Mouse (Mus musculus) forebrain, embryonic 10.5 days (tissue): ENCODE measurements at regions not wholly inside any gene's neighbourhood (a gene's known extent, or its start where the extent isn't known, plus 50 kb on each side); places are given as distances from the start of the nearest gene placed in this dataset.

Source experiments
- DNase-seq: peaks from one replicate; pipeline ENCODE4 v3.0.0-alpha.2; 2017; ENCODE audit warnings: low spot score; ENCODE audit errors: extremely low spot score
- H3K27ac ChIP-seq: fragments of 300-500 bp; sonication (generic); 2 replicates; pipeline ENCODE4 v1.5.1; 2016; ENCODE audit warnings: mild to moderate bottlenecking
- H3K27me3 ChIP-seq: fragments of 300-500 bp; sonication (generic); 2 replicates; pipeline ENCODE4 v1.6.1; 2016; ENCODE audit warnings: mild to moderate bottlenecking; ENCODE audit not compliant: poor library complexity, severe bottlenecking
- H3K36me3 ChIP-seq: fragments of 300-500 bp; sonication (generic); replicated peaks from 2 replicates; pipeline ENCODE4 v1.6.1; 2016; ENCODE audit warnings: mild to moderate bottlenecking, moderate library complexity
- H3K4me1 ChIP-seq: fragments of 300-500 bp; sonication (generic); 2 replicates; pipeline ENCODE4 v1.6.1; 2016
- H3K4me3 ChIP-seq: fragments of 300-500 bp; sonication (generic); 2 replicates; pipeline ENCODE4 v1.5.1; 2016; ENCODE audit warnings: mild to moderate bottlenecking, moderate library complexity
- H3K9me3 ChIP-seq: fragments of 300-500 bp; sonication (generic); 2 replicates; pipeline ENCODE4 v1.6.1; 2016; ENCODE audit warnings: mild to moderate bottlenecking, moderate library complexity
- WGBS: fragments of 180-500 bp; shearing (Covaris S2); methylation state at CpG from one replicate; pipeline ENCODE4 v1.1.7; 2016; 5-methylcytosine and 5-hydroxymethylcytosine counted together

- H3K4me3 ChIP-seq, result no peak overlapping the region
- no peak for DNase-seq
- H3K36me3 ChIP-seq, result peaks cover 16% of the 10 kb centered on the region
- H3K9me3 ChIP-seq, result no peaks in the 10 kb centered on the region
- H3K4me1 ChIP-seq, result peaks cover 35% of the 10 kb centered on the region
- peak overlapping the region; percentile 36 for H3K27ac ChIP-seq
- 90% methylated on average over 12 of the region's 12 CpGs for WGBS
- no peaks in the 10 kb centered on the region for H3K27me3 ChIP-seq
These were observed 297.0 kb downstream of the Gm11361 start for GRCm38 (mm10) chr13:28554143-28554830.

GRCm38 (mm10) chr13:28552974-28553750, 295.8 kb downstream of the Gm11361 start:
- no peak for DNase-seq
- no peaks in the 10 kb centered on the region for H3K27me3 ChIP-seq
- peak overlapping the region; percentile 77 for H3K27ac ChIP-seq
- no peak overlapping the region for H3K4me3 ChIP-seq
- peaks cover 16% of the 10 kb centered on the region for H3K36me3 ChIP-seq
- H3K4me1 ChIP-seq, result peaks cover 35% of the 10 kb centered on the region
- WGBS, result 58% methylated on average over 10 of the region's 10 CpGs
- H3K9me3 ChIP-seq, result no peaks in the 10 kb centered on the region

DNA sequence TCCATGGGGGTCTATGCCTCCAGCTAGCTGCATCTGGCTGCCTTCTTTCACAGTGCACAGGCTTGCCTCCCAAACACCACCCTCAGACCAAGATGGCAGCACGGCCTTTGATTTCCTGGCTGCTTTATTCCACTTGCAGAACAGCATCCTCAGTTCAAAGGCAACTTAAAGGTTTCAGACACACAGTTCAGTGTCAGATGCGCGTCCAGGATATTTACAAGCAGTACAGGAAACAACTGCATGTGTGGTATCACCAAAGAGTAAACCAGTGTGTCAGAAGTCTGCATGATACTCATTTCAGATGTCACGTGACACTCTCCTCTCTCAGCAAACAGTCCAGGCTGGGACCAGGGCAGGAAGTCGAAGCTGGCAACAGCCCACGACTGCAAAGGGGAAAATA, 294.2 kb downstream of the Gm11361 start:
- Histone ChIP-seq H3K9me3 (no peaks in the 10 kb centered on the region), H3K4me3 (no peak overlapping the region), H3K4me1 (peaks cover 38% of the 10 kb centered on the region), H3K36me3 (peaks cover 16% of the 10 kb centered on the region), H3K27ac (no peak overlapping the region), H3K27me3 (no peaks in the 10 kb centered on the region)
- WGBS, result 85% methylated on average over 6 of the region's 6 CpGs
- DNase-seq, result no peak

DNA sequence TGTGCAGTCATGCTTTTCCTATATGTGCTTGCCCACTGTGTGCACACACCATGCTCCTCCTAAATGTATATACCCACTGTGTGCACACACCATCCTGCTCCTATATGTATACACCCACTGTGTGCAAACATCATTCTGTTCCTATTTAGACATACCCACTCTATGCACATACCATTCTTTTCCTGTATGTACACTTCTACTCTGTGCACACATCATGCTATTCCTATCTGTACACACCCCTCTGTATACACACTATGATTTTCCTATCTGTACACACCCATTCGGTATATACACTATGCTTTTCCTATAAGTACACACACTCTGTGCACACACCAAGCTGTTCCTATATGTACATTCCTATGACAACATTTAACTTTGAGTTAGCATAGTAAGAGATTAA, 288.5 kb downstream of the Gm11361 start:
- DNase-seq, result no peak
- Histone ChIP-seq H3K36me3 (peaks cover 15% of the 10 kb centered on the region; the same call in 1 of the 2 replicates), H3K4me3 (no peak overlapping the region), H3K9me3 (no peaks in the 10 kb centered on the region), H3K4me1 (peaks cover 41% of the 10 kb centered on the region), H3K27ac (peak overlapping the region; percentile 85), H3K27me3 (no peaks in the 10 kb centered on the region)
- 93% methylated on average over 1 of the region's 1 CpGs for WGBS

GRCm38 (mm10) chr13:28545337-28545736, 288.0 kb downstream of the Gm11361 start:
- H3K4me3 ChIP-seq, result no peak overlapping the region
- H3K27me3 ChIP-seq, result no peaks in the 10 kb centered on the region
- peaks cover 41% of the 10 kb centered on the region for H3K4me1 ChIP-seq
- H3K9me3 ChIP-seq, result no peaks in the 10 kb centered on the region
- peak overlapping the region; percentile 85 for H3K27ac ChIP-seq
- H3K36me3 ChIP-seq, result peaks cover 12% of the 10 kb centered on the region; the same call in 1 of the 2 replicates
- DNase-seq, result no peak
- 60% methylated on average over 2 of the region's 2 CpGs for WGBS

DNA sequence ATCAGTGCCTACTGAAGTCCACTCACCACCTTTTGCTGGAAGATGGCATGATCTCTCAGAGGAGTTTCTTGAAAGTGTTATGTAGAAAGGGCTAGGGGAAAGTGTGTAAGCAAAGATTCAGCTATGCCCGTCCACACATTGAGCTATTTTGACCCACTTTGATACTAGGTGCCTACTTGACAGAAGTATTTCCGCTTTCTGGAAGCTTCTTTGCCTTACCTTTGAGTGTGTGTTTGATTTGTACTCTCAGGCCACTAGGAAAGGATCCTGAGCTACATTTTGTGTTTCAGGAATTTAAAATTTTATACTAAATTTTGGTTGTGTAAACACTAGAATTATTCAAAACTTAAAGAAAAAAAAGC, 287.5 kb downstream of the Gm11361 start:
- H3K36me3 ChIP-seq, result peaks cover 12% of the 10 kb centered on the region; the same call in 1 of the 2 replicates
- no peaks in the 10 kb centered on the region for H3K27me3 ChIP-seq
- 74% methylated on average over 2 of the region's 2 CpGs for WGBS
- peaks cover 41% of the 10 kb centered on the region for H3K4me1 ChIP-seq
- DNase-seq, result no peak
- H3K4me3 ChIP-seq, result peak overlapping the region; percentile 30; the same call in 1 of the 2 replicates
- no peaks in the 10 kb centered on the region for H3K9me3 ChIP-seq
- H3K27ac ChIP-seq, result peak overlapping the region; percentile 85

GRCm38 (mm10) chr13:28544003-28544818, 286.9 kb downstream of the Gm11361 start:
- peak; percentile 80 for DNase-seq
- WGBS, result 16% methylated on average over 16 of the region's 17 CpGs
- peak overlapping the region; percentile 30 for H3K4me3 ChIP-seq

DNA sequence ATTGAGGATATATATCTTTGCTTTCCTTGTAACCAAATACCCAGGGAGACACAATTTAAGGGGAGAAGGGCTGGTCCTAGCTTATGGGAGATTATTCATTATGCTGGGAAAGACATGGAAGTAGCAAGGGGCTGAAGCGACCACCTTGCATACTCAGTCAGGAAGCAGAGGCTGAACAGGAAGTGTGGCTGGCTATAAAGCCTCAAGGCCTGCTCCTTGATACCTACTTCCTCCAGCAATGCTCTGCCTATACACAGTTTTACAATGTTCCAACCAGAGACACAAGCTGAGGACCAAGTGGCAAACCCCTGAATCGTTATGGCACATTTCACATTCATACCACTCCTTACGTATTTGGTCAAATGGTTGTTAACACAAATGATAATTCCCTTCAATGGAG, 284.3 kb downstream of the Gm11361 start:
- Histone ChIP-seq H3K36me3 (peaks cover 20% of the 10 kb centered on the region), H3K4me3 (no peak overlapping the region), H3K9me3 (peaks cover 11% of the 10 kb centered on the region; the same call in 1 of the 2 replicates), H3K27me3 (no peaks in the 10 kb centered on the region), H3K4me1 (peaks cover 39% of the 10 kb centered on the region), H3K27ac (no peak overlapping the region)
- no peak for DNase-seq
- 97% methylated on average over 3 of the region's 3 CpGs for WGBS

More at GRCm38 (mm10) chr13:28544003-28544818, 286.9 kb downstream of the Gm11361 start:
- Histone ChIP-seq H3K4me1 (peaks cover 41% of the 10 kb centered on the region), H3K9me3 (no peaks in the 10 kb centered on the region), H3K36me3 (peaks cover 12% of the 10 kb centered on the region; the same call in 1 of the 2 replicates), H3K27ac (peak overlapping the region; percentile 85), H3K27me3 (no peaks in the 10 kb centered on the region)

DNA sequence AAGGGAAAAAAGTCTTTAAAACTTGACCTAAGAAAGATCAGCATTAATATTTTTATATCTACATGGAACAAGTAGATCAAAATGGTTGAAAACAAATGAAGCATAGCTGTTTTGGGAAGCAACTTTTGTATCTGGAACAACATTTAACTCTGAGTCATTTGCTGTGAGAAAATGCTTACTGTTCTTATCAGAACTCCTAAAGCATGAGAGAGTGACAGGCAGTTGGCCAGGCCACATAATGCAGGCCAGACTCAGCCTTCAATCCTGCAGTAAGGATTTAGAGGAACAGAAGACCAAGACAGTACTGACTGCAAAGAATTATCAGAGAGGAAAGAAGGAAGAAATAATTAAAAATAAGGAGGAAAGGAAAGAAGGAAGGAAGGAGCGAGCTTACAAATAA, 275.8 kb downstream of the Gm11361 start:
- Histone ChIP-seq H3K4me3 (no peak overlapping the region), H3K27me3 (no peaks in the 10 kb centered on the region), H3K4me1 (peaks cover 14% of the 10 kb centered on the region), H3K27ac (no peak overlapping the region), H3K9me3 (peaks cover 17% of the 10 kb centered on the region), H3K36me3 (peaks cover 20% of the 10 kb centered on the region)
- 98% methylated on average over 1 of the region's 1 CpGs for WGBS
- DNase-seq, result no peak

DNA sequence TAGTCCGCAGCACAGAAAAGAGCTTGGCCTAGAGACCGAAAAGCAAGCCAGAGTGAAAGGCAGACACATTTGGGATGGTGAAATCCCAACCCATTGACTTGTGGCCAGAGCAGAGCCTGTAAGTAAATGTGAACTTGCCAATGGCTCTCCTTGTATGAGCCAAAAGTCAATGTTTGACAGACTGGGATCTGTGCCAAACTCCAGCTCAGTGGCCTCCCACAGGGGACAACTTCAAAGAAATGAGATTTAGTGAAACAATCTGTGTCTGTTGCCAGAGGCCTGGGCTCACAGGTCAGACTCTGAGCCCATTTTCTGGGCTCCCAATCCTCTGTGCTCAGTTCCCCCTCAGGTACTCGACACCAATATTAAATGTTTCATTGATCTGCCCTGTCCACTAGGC, 274.9 kb downstream of the Gm11361 start:
- H3K27me3 ChIP-seq, result no peaks in the 10 kb centered on the region
- DNase-seq, result no peak
- WGBS, result 87% methylated on average over 3 of the region's 3 CpGs
- peaks cover 20% of the 10 kb centered on the region for H3K4me1 ChIP-seq
- no peak overlapping the region for H3K4me3 ChIP-seq
- no peak overlapping the region for H3K27ac ChIP-seq
- peaks cover 10% of the 10 kb centered on the region for H3K9me3 ChIP-seq
- peaks cover 18% of the 10 kb centered on the region for H3K36me3 ChIP-seq

GRCm38 (mm10) chr13:28531534-28531999, 274.2 kb downstream of the Gm11361 start:
- WGBS, result 87% methylated on average over 5 of the region's 5 CpGs
- H3K36me3 ChIP-seq, result peaks cover 18% of the 10 kb centered on the region
- no peak overlapping the region for H3K4me3 ChIP-seq
- H3K27ac ChIP-seq, result no peak overlapping the region
- H3K4me1 ChIP-seq, result peaks cover 26% of the 10 kb centered on the region
- H3K9me3 ChIP-seq, result peaks cover 10% of the 10 kb centered on the region
- no peaks in the 10 kb centered on the region for H3K27me3 ChIP-seq
- no peak for DNase-seq

DNA sequence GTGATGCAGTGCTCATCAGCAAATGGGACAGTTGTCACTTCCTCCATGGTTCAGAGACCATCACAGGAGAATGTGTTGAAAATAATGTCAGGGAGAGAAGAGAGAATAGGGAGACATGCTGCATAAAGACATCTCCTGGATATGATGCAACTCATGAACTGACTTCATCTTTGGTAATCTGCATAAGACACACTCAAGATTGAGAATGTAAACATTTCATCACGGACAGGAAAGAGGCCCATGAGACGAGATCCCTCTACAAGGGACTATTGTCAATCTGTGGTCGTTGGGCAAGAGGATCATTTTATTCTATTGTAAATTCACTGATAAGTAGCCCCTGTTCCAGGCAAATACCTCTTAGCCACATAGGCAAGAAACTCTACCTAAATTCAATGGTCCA, 273.6 kb downstream of the Gm11361 start:
- no peaks in the 10 kb centered on the region for H3K27me3 ChIP-seq
- peaks cover 10% of the 10 kb centered on the region for H3K9me3 ChIP-seq
- H3K27ac ChIP-seq, result no peak overlapping the region
- DNase-seq, result no peak
- peaks cover 26% of the 10 kb centered on the region for H3K4me1 ChIP-seq
- no peak overlapping the region for H3K4me3 ChIP-seq
- 93% methylated on average over 3 of the region's 3 CpGs for WGBS
- H3K36me3 ChIP-seq, result peaks cover 18% of the 10 kb centered on the region
